In the genomic region with DNA sequence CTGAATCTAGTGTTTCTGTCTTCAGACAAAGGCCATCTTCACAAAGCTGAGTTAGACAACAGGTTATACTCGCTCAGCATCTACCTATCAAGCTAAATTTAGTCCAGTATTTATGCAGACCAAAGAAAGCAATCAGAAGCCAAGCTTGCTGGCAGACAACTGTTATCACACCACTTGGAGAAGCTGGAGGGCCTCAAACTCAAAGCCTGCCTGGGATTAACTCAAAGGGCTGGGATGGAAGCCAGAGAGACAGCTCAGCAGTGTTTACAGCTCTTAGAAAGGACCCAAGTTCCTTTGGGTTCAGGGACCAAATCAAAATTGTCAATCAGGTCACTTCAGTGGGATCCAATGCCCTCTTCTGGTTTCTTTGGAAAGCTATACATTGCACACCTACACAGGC, we compare ENCODE assay signal across 21 mouse cellular contexts. TPM values are rescaled to one million over a fixed set of nuclear protein-coding genes. Genes with fewer than 3 reads are reported as not detected.
A peak's percentile ranks its signal among the peaks of the same experiment; 100 is the strongest.
DNase-seq lines count a peak whose midpoint lies in the region; ATAC-seq and TF ChIP-seq lines count a peak whose summit lies in the region.
"Had no signal": no experiment of that assay in that cellular context is flagged by ENCODE, and none has a peak within 500 bp of the region (broad histone marks: within the 10 kb centered on the region; RNA-seq: fewer than 3 reads in every experiment).

No protein-coding gene starts in this region.

- WGBS in forebrain, postnatal 0 days: 61% methylated on average over 1 of the region's 1 CpGs
- WGBS in forebrain, embryonic 13.5 days: 84% methylated on average over 1 of the region's 1 CpGs
- WGBS in hindbrain, postnatal 0 days: 76% methylated on average over 1 of the region's 1 CpGs
- 91% methylated on average over 1 of the region's 1 CpGs for WGBS in hindbrain, embryonic 10.5 days
- WGBS in heart, embryonic 16.5 days: 46% methylated on average over 1 of the region's 1 CpGs

- no peaks in the 10 kb centered on the region for H3K9me3 ChIP-seq in forebrain, postnatal 0 days (ENCODE audit: low read length)
- no peaks in the 10 kb centered on the region for H3K9me3 ChIP-seq in forebrain, embryonic 13.5 days (replicated peaks)
- no peaks in the 10 kb centered on the region for H3K9me3 ChIP-seq in hindbrain, postnatal 0 days (ENCODE audit: low read length)
- no peaks in the 10 kb centered on the region for H3K9me3 ChIP-seq in hindbrain, embryonic 10.5 days
- H3K9me3 ChIP-seq in heart, embryonic 16.5 days (replicated peaks; ENCODE audit: control insufficient read depth, low read length): no peaks in the 10 kb centered on the region
- H3K9me3 ChIP-seq: embryonic facial prominence, embryonic 13.5 days; hindbrain, embryonic 13.5 days; limb, embryonic 13.5 days had no signal

- no peaks in the 10 kb centered on the region for H3K27me3 ChIP-seq in forebrain, postnatal 0 days (ENCODE audit: insufficient read depth, low read length)
- H3K27me3 ChIP-seq in forebrain, embryonic 13.5 days: no peaks in the 10 kb centered on the region
- H3K27me3 ChIP-seq in hindbrain, postnatal 0 days (ENCODE audit: insufficient read depth, low read length): no peaks in the 10 kb centered on the region
- no peaks in the 10 kb centered on the region for H3K27me3 ChIP-seq in hindbrain, embryonic 10.5 days (ENCODE audit: insufficient read depth, poor library complexity, severe bottlenecking)
- no peaks in the 10 kb centered on the region for H3K27me3 ChIP-seq in heart, embryonic 16.5 days (ENCODE audit: control insufficient read depth, insufficient read depth, low read length)
- H3K27me3 ChIP-seq: embryonic facial prominence, embryonic 13.5 days; hindbrain, embryonic 13.5 days; limb, embryonic 13.5 days had no signal

- H3K4me2 ChIP-seq in forebrain, postnatal 0 days (ENCODE audit: low read depth): no peak overlapping the region
- H3K4me2 ChIP-seq in forebrain, embryonic 13.5 days: no peak overlapping the region
- no peak overlapping the region for H3K4me2 ChIP-seq in hindbrain, postnatal 0 days (ENCODE audit: low read depth, low read length)
- no peak overlapping the region for H3K4me2 ChIP-seq in heart, embryonic 16.5 days (ENCODE audit: low read depth, low read length)
- H3K4me2 ChIP-seq: embryonic facial prominence, embryonic 13.5 days; hindbrain, embryonic 13.5 days; limb, embryonic 13.5 days had no signal

- no peak for TF ChIP-seq CTCF in forebrain, postnatal 0 days (IDR thresholded peaks at IDR 0.05; ENCODE audit: low read depth)
- TF ChIP-seq CTCF in hindbrain, postnatal 0 days (IDR thresholded peaks at IDR 0.05; ENCODE audit: low read depth): no peak

- ATAC-seq in forebrain, postnatal 0 days: peak; percentile 23; the same call in 1 of the 2 replicates
- ATAC-seq in forebrain, embryonic 13.5 days: no peak
- no peak for ATAC-seq in hindbrain, postnatal 0 days
- peak; percentile 56; the same call in 1 of the 2 replicates for ATAC-seq in heart, embryonic 16.5 days (replicated peaks; ENCODE audit: extremely low read depth, insufficient read depth, low FRiP score)
- ATAC-seq: intestine, embryonic 16.5 days had no signal

- no peak overlapping the region for H3K27ac ChIP-seq in forebrain, postnatal 0 days (ENCODE audit: low read depth, low read length)
- no peak overlapping the region for H3K27ac ChIP-seq in forebrain, embryonic 13.5 days
- no peak overlapping the region for H3K27ac ChIP-seq in hindbrain, postnatal 0 days
- no peak overlapping the region for H3K27ac ChIP-seq in hindbrain, embryonic 10.5 days
- no peak overlapping the region for H3K27ac ChIP-seq in heart, embryonic 16.5 days (ENCODE audit: low read length)
- H3K27ac ChIP-seq: embryonic facial prominence, embryonic 13.5 days; hindbrain, embryonic 13.5 days; kidney, postnatal 0 days; limb, embryonic 13.5 days had no signal

- no peaks in the 10 kb centered on the region for H3K4me1 ChIP-seq in forebrain, postnatal 0 days (ENCODE audit: insufficient read depth)
- H3K4me1 ChIP-seq in forebrain, embryonic 13.5 days: no peaks in the 10 kb centered on the region
- 0 out of 2 replicates have a peak, but pooled peaks cover 3% of the 10 kb centered on the region for H3K4me1 ChIP-seq in hindbrain, postnatal 0 days (ENCODE audit: insufficient read depth, low read length)
- H3K4me1 ChIP-seq in hindbrain, embryonic 10.5 days (replicated peaks): no peaks in the 10 kb centered on the region
- peaks cover 12% of the 10 kb centered on the region for H3K4me1 ChIP-seq in heart, embryonic 16.5 days (ENCODE audit: control insufficient read depth, insufficient read depth, low read length)
- H3K4me1 ChIP-seq: hindbrain, embryonic 13.5 days; limb, embryonic 13.5 days had no signal

- peak; percentile 18 for DNase-seq in forebrain, postnatal 0 days
- peak; percentile 10 for DNase-seq in hindbrain, postnatal 0 days (ENCODE audit: low spot score)
- DNase-seq in hindbrain, embryonic 10.5 days (ENCODE audit: low spot score): no peak
- peak; percentile 19 for DNase-seq in 3T3-L1 (ENCODE audit: low read depth, low spot score)
- DNase-seq in thymus, postnatal 10 days (ENCODE audit: low spot score in 2 of 2): no peak
- no peak for DNase-seq in thymus, postnatal 36 days
- DNase-seq: cerebellum, adult 11 months; gastrocnemius, postnatal 36 days; retina, postnatal 1 day; thymus, adult 2 months had no signal

- no peak overlapping the region for H3K9ac ChIP-seq in forebrain, postnatal 0 days
- H3K9ac ChIP-seq in forebrain, embryonic 13.5 days: no peak overlapping the region
- H3K9ac ChIP-seq in hindbrain, postnatal 0 days (replicated peaks; ENCODE audit: low read length): no peak overlapping the region
- no peak overlapping the region for H3K9ac ChIP-seq in heart, embryonic 16.5 days (ENCODE audit: low read length)
- H3K9ac ChIP-seq: embryonic facial prominence, embryonic 13.5 days; hindbrain, embryonic 13.5 days; limb, embryonic 13.5 days had no signal

- H3K36me3 ChIP-seq in forebrain, postnatal 0 days (ENCODE audit: insufficient read depth): no peaks in the 10 kb centered on the region
- H3K36me3 ChIP-seq in forebrain, embryonic 13.5 days (ENCODE audit: poor library complexity, severe bottlenecking): no peaks in the 10 kb centered on the region
- no peaks in the 10 kb centered on the region for H3K36me3 ChIP-seq in hindbrain, postnatal 0 days (ENCODE audit: insufficient read depth, low read length)
- H3K36me3 ChIP-seq in hindbrain, embryonic 10.5 days: peaks cover 4% of the 10 kb centered on the region; the same call in 1 of the 2 replicates
- H3K36me3 ChIP-seq in heart, embryonic 16.5 days (ENCODE audit: control insufficient read depth, insufficient read depth): peaks cover 8% of the 10 kb centered on the region; the same call in 1 of the 2 replicates

- no peak overlapping the region for H3K4me3 ChIP-seq in forebrain, postnatal 0 days (ENCODE audit: low read depth, low read length)
- H3K4me3 ChIP-seq in forebrain, embryonic 13.5 days: no peak overlapping the region
- no peak overlapping the region for H3K4me3 ChIP-seq in hindbrain, postnatal 0 days (ENCODE audit: low read length)
- H3K4me3 ChIP-seq in hindbrain, embryonic 10.5 days: no peak overlapping the region
- no peak overlapping the region for H3K4me3 ChIP-seq in heart, embryonic 16.5 days (ENCODE audit: low read length)
- H3K4me3 ChIP-seq: embryonic facial prominence, embryonic 13.5 days; hindbrain, embryonic 13.5 days; limb, embryonic 13.5 days had no signal

RNA-seq across cellular contexts. Expression of a gene that starts 48.8 kb away (rescaled TPM):
- total RNA-seq in forebrain, postnatal 0 days (2014; rRNA removed): 0.23 and 0.57 TPM in 2 replicates
- not detected in 2 replicates for polyA plus RNA-seq in forebrain, postnatal 0 days (2015; fragmentation: Nextera tagmentation; extraction: Ambion mirVana)
- 0.06 and 0.13 TPM in 2 replicates for polyA plus RNA-seq in forebrain, embryonic 13.5 days (2015; fragmentation: Nextera tagmentation; extraction: Ambion mirVana)
- total RNA-seq in hindbrain, postnatal 0 days (2014; rRNA removed): 0.21 and 0.97 TPM in 2 replicates
- 0.05 TPM in 1 of 2 replicates, not detected in the other for polyA plus RNA-seq in hindbrain, postnatal 0 days (2015; fragmentation: Nextera tagmentation; extraction: Ambion mirVana)
- not detected in 2 replicates for polyA plus RNA-seq in hindbrain, embryonic 10.5 days (2016; fragmentation: Nextera tagmentation; extraction: Ambion mirVana)
- polyA plus RNA-seq in heart, embryonic 16.5 days (2015; fragmentation: Nextera tagmentation; extraction: Ambion mirVana): 0.07 TPM in 1 of 2 replicates, not detected in the other
- total RNA-seq: common myeloid progenitor, adult 5-6 weeks; megakaryocyte-erythroid progenitor cell, adult 5-6 weeks; neutrophil, adult 5-6 weeks had no signal
- polyA plus RNA-seq: intestine, embryonic 16.5 days; liver, embryonic 16.5 days had no signal

Comparison
In these comparisons a context has a peak if more than half of its experiments do, and no peak if none do; other contexts are left out.
1. ATAC-seq: peak in forebrain, postnatal 0 days (single experiment) and heart, embryonic 16.5 days (single experiment); none in forebrain, embryonic 13.5 days (single experiment) and hindbrain, postnatal 0 days (single experiment).
2. DNase-seq: peak in forebrain, postnatal 0 days (single experiment), hindbrain, postnatal 0 days (single experiment) and 3T3-L1 (single experiment); none in hindbrain, embryonic 10.5 days (single experiment), thymus, postnatal 10 days (0 of 2) and thymus, postnatal 36 days (0 of 2).